Mouse (Mus musculus): ENCODE data around the gene 1700020L24Rik. TPM values are rescaled to one million over a fixed set of nuclear protein-coding genes. Genes with fewer than 3 reads are reported as not detected.

The 1700020L24Rik gene
- total RNA-seq, 2 experiments from 2014 or later = not detected

DNA sequence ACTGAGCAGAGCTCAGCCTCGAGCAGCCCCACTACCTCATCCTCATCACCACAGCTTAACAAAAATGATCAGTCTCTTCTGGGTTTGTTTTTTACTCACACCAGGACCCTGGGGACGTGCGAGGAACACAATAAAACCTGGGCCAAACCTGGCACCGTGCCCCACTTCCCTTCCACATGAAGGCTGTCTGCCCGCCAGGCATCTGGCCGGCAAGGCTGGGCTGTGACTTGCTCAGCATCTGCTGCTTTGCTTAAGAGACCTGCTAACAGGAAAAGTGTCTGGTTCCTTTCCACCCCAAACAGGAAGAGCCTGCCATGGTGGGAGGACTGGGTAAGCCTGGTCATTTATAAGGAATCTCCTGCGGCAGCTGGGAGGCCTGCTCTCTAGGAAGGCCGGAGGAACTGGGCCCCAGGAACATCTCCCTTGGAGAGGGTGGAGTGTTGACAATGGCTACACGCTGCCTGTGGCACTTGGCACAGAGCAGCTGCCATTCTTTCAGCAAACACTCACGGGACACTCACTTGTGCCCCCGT, 29.7 kb downstream of the 1700020L24Rik start:
- intact Hi-C loops (cut with DNase I) = no loop called here
- peak; percentile 84 to 85 for DNase-seq

GRCm38 (mm10) chr11:83468765-83469164, 31.3 kb downstream of the 1700020L24Rik start:
- no peak for DNase-seq
- intact Hi-C loops (cut with DNase I) = no loop called here

DNA sequence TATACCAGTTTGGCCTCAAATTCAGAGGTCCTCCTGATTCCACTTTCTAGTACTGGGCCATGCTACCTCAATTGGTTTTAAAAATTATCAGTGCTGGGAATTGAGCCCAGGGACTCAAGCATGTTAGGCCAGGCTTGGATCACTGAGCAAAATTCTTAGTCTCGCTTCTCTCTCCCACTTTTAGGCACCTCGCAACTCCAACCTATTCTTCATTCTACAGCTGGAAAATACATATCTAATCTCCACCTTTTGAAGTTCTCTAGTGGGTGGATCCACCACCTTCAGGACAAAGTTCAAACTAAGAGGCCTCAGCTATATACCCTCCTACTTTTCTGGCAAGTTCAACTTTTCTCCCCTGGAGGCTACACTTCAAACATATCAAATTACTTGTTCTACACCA, 34.3 kb downstream of the 1700020L24Rik start:
- DNase-seq = no peak
- intact Hi-C loops (cut with DNase I) = loop anchor here (1.0 kb wide), 1 partner anchor 28 kb away; no protein-coding TSS in a partner anchor

DNA sequence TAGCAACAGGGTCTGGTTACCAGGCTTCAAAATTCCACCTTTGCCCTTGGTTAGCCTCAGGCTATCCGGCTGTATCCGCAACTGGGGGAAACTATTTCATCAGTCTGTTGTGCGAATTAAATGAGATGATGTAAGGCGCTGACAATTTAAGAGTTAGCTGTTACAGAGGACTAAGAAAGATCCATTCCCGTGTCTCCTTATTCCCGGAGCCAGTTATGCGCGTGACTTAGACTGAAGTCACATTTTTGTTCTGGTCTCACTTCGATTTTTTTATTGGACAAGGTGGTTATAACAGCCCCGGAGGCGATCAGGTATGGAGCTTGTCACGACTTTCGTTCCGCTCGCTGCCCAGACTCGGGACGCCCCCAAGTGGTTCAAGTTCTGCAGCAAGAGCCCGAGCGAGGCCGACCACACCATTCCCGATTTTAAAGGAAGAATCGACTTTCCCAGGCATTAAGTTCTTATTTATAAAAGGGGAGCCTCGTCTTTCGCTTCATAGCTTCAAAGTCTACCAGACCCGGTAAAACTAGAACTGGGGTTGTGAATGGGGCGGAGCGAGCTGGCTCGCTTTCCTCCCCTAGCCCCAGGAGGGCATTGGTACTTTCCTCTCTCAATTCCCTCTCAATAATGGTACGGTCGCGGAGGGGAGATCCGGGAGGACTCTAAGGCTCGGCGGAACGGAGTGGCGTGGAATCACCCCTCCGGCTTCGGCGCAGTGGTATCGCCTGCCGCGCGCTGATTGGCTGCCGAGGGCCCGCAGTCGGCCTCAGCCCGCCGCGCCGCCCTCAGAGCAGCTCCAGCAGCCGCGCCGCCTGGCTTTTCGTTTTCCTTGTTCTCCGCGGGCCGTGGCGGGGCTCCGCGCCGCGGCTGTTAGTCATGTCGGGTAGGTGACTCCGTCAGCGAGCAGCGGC, 35.1 kb downstream of the 1700020L24Rik start, which contains the start of gene Taf15:
Gene Taf15 (plus strand): TSS at position 763 of the 911 bp plus-strand sequence.
- DNase-seq = peak; percentile 98 to 99
- intact Hi-C loops (cut with DNase I) = loop anchor here (1.0 kb wide), 1 partner anchor 29 kb away; no protein-coding TSS in a partner anchor

GRCm38 (mm10) chr11:83473235-83474016, 35.9 kb downstream of the 1700020L24Rik start:
- no peak for DNase-seq
- intact Hi-C loops (cut with DNase I) = no loop called here

Other genes with a start within 250 kb of the 1700020L24Rik start
- 1 to 10 TPM; 3.4 to 4.6 TPM for gene Slfn3, start 246.3 kb upstream of the 1700020L24Rik start, total RNA-seq (2021)
- gene Slfn14, start 151.0 kb upstream of the 1700020L24Rik start, total RNA-seq (2021) = under 1 TPM; 0.07 to 0.19 TPM
- 10 to 100 TPM; 52.6 to 58.6 TPM for gene Ap2b1, start 138.7 kb upstream of the 1700020L24Rik start, total RNA-seq (2021)
- gene Pex12, start 135.1 kb upstream of the 1700020L24Rik start, total RNA-seq (2021) = 10 to 100 TPM in 1 of 2 experiments, 1 to 10 TPM in 1; 9.3 to 13.6 TPM
- 10 to 100 TPM; 30.4 to 31.9 TPM for gene Rasl10b, start 28.5 kb upstream of the 1700020L24Rik start, total RNA-seq (2021)
- under 1 TPM in 1 of 2 experiments, not detected in 1; 0.24 TPM for gene Gas2l2, start 8.2 kb upstream of the 1700020L24Rik start, total RNA-seq (2021)
- 1 to 10 TPM; 7.6 to 9.6 TPM for gene Mmp28, start 25.4 kb downstream of the 1700020L24Rik start, total RNA-seq (2021)
- 10 to 100 TPM; 37.8 to 38.5 TPM for gene Taf15, start 35.4 kb downstream of the 1700020L24Rik start, total RNA-seq (2021)
- gene Heatr9, start 84.5 kb downstream of the 1700020L24Rik start, total RNA-seq (2021) = not detected
- under 1 TPM in 1 of 2 experiments, not detected in 1; 0.93 TPM for gene Ccl5, start 92.8 kb downstream of the 1700020L24Rik start, total RNA-seq (2021)
- gene Ccl9, start 141.0 kb downstream of the 1700020L24Rik start, total RNA-seq (2021) = 1 to 10 TPM; 7.9 to 8.9 TPM
- gene Ccl6, start 155.4 kb downstream of the 1700020L24Rik start, total RNA-seq (2021) = 10 to 100 TPM in 1 of 2 experiments, 1 to 10 TPM in 1; 9.9 to 12.8 TPM
- not detected for gene Rpl9-ps1, start 207.9 kb downstream of the 1700020L24Rik start, total RNA-seq (2021)
- not detected for gene Ccl3, start 211.7 kb downstream of the 1700020L24Rik start, total RNA-seq (2021)
- not detected for gene Ccl4, start 224.9 kb downstream of the 1700020L24Rik start, total RNA-seq (2021)

All from heart, postnatal 14 days (tissue).